Mouse (Mus musculus) megakaryocyte, embryonic 14.5 days (primary cell): ENCODE results near the gene Gabrg2.

Experiments
- FLI1 ChIP-seq: IDR thresholded peaks from 2 replicates; pipeline ENCODE4 v1.6.1; 2012; ENCODE audit warnings: low read length, inconsistent platforms, mixed read lengths
- GATA1 ChIP-seq: IDR thresholded peaks from 3 replicates; pipeline ENCODE4 v1.6.1; 2012; ENCODE audit warnings: mixed read lengths, low read length, inconsistent platforms, borderline replicate concordance

DNA sequence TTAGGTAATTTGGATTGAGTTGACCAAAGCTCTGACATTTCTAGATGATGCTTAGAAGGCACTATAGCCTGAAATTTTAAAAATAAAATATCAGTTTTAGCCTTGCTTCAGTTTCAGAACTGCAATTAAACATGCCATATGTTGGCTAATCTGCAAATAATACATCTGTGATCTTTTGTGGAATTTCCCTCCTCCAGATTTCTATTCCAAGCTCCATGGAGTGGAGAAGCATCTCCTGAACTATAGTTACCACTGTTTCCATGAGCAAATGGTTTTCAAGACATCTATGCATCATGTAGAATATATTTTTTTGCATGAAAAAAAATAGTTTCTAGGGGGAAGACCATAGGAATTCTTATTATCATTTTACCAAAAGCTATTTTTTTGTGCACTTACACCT lies 47.5 kb upstream of the Gabrg2 start:
- TF ChIP-seq FLI1 (no peak), GATA1 (no peak)
